Mouse (Mus musculus): ENCODE data around the gene Il25.

Il25 gene

DNA sequence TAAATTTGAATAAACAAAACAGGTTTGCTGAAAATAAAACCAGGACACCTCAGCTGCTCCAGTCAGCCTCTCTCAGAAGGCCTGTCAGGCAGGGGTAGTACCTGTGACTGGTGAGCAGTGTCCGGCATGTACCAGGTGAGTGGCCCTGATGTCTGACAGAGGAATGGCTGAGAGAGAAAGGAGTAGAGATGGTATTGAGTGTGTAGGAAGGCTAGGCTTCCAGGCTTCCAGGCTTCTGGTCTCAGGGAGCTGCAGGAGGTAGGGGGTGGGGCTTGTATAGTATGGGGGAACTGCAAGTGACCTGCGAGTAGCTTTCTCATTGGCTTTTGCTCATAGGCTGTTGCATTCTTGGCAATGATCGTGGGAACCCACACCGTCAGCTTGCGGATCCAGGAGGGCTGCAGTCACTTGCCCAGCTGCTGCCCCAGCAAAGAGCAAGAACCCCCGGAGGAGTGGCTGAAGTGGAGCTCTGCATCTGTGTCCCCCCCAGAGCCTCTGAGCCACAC lies at the start of gene Il25:
Gene Il25, plus strand, starts transcription at position 51 of the 506 bp plus-strand sequence.
- DNase-seq = no peak

DNA sequence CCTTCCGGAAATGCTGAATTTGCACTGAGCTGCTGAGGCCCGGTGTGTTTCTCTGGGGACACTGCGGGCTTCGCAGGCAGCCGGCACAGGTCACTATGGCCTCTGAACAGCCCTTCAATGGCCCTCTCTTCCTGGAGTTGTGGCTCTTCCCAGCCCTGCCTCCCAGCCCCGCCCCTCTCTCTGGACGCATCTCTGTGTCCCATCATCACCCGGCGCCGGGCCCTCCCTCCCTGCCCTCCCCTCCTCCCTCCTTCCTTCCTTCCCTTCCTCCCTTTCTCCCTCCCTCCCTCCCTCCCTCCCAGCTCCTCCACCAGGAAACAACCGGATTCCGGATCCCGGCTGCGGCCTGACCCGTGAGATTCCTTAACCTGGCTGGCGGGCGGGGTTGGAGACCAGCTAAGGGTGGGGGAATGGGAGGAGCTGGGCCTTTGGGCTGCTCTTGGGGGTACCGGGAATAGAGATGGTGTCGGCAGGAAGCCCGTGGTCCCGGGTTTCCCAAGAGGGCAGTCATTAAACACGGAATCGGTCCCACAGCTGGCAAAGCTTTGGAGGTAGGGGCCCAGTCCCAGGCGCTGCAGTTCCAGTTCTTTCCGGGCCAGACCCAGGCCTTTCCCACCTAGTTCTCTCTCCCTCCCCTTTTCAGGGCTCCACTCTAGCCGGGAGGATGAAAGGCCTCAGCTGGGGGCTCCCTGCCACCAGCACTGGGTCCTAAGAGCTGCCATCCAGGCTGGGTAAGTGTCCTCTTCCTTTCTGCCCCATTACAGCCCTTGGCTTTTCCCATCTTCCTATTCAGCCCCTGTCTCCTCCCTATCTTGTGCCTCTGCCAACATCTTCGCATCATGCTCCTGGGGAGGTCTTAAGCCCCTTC lies 49.1 kb upstream of the Il25 start, which contains the start of the genes Bcl2l2 and Gm20521:
Gene Bcl2l2, plus strand, starts transcription at position 224 of the 868 bp plus-strand sequence.
Gene Gm20521, plus strand, starts transcription at position 288 of the 868 bp plus-strand sequence.
- peak; percentile 85 to 95 for DNase-seq

DNA sequence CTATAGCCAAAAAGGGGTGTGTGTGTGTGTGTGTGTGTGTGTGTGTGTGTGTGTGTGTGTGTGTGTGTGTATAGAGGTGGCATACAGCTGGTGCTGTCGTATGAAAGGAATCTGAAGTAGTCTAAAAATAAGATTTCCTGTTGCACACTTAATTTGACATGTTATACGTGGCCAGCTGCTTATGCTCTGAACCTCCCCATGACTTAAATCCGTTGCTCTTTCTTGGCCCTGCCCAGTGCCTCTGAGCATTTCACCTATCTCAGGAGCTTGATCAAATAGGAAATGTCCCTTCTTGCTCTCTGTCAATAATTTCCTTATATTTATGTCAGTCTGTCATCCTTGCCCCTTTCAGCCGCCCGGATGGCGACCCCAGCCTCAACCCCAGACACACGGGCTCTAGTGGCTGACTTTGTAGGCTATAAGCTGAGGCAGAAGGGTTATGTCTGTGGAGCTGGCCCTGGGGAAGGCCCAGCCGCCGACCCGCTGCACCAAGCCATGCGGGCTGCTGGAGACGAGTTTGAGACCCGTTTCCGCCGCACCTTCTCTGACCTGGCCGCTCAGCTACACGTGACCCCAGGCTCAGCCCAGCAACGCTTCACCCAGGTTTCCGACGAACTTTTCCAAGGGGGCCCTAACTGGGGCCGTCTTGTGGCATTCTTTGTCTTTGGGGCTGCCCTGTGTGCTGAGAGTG lies 48.3 kb upstream of the Il25 start:
- peak in 1 of 2 experiments; percentile 36 for DNase-seq

DNA sequence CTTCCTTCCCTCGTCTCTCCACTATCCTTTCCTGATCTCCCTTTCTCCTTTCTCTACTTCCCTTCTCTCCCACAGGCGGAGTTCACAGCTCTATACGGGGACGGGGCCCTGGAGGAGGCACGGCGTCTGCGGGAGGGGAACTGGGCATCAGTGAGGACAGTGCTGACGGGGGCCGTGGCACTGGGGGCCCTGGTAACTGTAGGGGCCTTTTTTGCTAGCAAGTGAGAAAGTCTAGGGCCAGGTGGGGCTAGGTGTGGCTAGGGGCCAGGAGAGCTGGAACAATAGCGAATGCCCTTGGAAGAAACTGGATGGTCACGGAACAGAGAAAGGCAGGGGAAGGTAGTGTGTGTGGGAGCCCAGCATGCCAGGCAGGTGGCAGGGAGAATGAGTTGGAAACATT lies 47.2 kb upstream of the Il25 start:
- no peak for DNase-seq

DNA sequence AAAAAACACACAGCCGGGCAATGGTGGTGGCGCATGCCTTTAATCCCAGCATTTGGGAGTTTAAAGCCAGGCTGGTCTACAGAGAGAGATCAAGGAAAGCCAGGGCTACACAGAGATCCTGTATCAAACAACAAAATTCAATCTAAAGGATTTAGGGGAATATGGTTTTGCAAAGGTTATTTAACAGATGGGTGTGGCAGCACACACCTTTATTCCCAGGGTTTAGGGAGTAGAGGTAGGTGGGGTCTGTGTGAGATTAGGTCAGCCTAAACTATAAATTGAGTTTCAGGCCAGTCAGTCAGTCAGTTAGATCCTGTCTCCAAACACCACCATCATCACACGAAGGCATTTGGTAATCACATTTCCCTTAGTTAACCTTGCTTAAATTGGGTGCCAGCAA lies 40.3 kb upstream of the Il25 start, which contains the start of gene Pabpn1:
Gene Pabpn1, plus strand, starts transcription at position 301 of the 400 bp plus-strand sequence.
- DNase-seq = no peak

DNA sequence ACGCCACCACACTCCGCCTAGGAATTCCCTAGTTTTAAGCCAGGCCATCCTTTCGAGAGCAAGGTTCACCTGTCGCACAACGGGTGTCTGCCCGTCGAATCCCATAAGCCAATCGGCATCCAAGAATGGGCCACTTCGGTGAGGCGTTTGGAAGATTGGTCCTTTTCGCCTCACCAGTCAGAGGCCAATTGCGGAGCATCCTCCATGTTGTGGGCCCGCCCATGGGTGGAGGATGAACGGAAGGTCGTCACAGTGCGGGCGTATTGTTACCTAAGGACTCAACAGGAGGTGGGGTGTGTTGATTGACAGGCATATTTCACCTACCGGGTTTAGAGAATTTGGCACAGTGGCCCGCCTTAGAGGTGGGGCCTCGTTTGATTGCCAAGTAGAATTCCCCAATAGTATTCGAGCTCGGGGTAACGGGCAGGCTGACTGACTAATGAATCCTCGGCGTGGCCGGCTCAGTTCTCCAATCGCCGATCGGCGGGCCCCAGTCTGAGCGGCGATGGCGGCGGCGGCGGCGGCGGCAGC lies 38.8 kb upstream of the Il25 start:
- peak; percentile 96 to 98 for DNase-seq

DNA sequence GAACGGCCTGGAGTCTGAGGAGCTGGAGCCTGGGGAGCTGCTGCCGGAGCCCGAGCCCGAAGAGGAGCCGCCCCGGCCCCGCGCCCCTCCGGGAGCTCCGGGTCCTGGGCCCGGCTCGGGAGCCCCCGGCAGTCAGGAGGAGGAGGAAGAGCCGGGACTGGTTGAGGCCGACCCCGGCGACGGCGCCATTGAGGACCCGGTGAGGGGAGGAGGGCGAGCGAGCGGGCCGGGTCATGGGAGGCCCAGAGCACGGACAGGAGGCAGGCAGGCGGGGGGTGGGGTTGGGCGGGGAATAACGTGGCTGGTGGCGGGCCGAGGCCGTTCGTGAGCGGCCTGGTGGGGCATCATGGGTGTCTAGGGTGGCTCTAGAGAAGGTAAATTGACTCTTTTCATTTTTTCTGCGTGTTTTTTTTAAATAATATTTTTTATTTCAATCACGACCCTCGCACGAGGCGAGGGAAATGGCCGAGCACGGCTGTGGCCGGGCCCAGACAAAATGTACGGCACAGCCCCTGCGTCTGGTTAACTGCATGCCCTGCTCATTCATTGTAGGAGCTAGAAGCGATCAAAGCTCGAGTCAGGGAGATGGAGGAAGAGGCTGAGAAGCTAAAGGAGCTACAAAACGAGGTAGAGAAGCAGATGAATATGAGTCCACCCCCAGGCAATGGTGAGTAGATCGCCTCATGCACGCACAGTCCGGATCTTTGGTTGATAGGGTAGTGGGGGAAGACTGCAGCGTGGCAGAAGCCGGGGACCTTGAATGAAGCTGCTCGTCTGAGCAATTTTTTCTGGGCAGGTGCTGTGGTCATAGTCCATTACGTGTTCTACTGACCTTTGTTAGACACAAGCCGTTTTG lies 38.0 kb upstream of the Il25 start:
- DNase-seq = peak in 1 of 2 experiments; percentile 81

DNA sequence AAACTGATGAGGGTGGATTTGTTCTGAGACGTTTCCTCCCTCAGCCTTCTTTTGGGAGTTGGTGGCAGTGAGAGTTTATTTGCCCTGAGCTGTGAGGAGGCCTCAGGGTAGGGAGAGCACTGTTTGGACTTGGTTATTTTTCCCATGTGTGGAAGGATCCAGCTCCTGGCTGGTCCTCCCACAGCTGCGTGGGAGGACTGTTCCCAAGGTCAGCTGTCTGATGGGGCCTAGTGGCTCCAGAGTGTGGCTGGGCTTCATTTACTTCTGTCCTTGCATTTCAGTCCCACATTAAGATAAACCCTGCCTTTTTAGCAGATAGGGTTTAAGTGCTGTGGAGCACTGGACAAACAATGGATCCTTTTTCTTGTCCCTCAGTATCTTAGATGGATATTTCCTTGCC lies 35.0 kb upstream of the Il25 start:
- no peak for DNase-seq

DNA sequence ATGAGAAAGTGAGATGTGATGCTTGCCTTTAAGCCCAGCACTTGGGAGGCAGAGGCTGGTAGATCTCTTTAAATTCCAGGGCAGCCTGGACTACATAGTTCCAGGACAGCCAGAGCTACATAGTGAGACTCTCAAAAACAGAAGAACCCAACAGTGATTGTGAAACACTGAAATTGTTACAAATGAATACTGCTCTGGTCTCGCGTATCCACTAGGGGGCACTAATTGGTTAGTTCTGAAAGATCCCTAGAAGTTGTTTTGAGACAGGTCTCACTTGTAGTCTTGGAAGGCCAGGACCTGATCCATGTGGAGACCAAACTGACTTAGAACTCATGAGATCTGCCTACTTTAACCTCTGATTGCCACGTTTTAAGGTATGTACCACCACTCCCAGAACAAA lies 32.1 kb upstream of the Il25 start:
- peak; percentile 56 to 79 for DNase-seq

DNA sequence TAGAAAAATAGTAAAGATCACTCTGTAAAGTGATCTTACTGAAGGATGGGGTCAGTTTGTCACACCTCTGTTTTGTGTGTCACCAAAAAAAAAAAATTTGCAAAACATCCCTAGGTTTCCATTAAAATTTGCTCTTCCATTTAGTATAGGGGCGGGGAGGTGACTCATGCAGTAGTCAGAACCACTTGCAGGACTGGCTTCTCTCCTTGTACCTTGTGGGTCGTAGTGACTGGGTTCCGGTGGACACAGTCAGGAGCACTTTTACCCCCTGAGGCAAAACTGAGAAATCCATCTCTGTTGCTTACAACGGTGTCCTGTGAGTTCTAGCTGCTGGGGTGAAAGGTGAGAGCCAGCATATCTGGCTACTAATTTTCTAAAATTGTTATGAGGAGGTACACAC lies 28.9 kb upstream of the Il25 start:
- DNase-seq = no peak

DNA sequence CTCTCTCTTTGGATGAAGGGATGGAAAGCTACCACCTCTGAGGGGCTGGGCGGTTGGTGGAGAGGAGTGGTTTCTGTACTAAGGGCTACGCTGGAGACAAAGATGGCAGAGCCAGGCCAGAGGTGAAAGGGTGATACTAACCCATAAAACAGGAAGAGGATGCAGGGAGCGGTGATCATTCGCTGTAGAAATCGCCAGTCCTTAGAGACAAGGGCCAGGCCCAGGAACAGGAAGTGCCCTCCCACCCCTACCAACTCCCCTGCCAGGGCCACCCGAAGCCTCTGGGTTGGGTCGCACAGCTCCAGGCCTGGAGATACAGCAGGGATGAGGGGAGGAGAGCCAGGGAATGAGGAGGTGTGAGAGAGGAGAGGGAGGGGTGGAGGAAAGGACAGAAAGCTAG lies 23.8 kb upstream of the Il25 start:
- DNase-seq = no peak

DNA sequence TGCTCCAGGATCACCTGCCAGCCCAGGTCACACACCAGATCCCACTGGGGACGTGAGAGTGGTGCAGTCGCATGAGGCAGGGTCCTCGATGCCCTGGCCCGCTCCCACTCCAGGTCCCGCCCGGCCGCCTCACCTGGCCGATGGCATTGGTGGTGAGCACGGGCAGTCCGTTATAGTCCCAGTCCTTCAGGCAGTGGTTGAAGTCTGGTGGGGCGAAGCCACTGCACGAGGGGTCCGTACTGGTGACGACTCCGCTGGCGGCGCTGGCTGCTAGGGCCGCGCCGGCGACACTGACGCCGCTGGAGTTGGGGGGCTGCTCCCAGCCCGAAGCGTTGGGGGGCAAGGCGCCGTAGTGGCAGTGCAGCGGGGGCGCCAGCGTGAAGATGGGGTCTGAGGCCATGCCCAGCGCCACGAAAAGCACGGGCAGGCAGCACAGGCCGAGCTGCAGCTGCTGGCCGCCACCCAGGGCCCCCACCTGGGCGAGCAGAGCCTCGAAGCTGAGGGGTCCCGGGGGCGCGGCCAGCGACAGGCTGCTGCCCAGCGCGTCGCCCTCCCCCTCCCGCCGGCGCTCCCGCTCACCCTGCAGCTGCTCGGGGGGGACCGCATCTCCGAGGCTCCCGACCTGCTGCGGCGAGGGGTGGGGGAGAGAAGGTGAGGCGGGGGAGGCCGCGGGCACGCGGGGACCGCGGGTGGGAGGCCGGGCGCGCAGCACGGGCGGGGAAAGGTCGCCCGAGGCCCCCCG lies 20.2 kb upstream of the Il25 start:
- peak; percentile 41 to 72 for DNase-seq

DNA sequence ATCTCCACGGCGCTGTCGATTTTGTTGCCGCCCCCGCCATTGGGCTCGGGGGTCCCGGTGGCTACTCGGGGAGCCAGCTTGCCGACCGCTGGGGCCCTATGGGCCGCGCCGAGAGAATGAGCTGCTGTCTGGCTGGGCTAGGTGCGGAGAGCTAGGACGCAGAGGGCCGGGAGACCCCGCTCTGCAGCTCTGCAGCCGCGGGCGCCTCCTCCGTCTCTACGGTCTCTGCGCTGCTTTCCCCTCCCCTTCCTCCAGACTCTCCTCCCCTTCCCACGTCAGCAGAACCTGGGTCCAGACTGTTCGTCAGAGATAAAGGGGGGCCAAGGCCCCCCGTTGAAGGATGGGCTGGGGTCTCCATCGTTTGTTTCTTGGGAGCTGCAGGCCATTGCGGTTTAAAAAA lies 19.6 kb upstream of the Il25 start, which contains the start of gene Slc22a17:
Gene Slc22a17, minus strand, starts transcription at position 247 of the 400 bp plus-strand sequence.
- DNase-seq = peak; percentile 84 to 88

DNA sequence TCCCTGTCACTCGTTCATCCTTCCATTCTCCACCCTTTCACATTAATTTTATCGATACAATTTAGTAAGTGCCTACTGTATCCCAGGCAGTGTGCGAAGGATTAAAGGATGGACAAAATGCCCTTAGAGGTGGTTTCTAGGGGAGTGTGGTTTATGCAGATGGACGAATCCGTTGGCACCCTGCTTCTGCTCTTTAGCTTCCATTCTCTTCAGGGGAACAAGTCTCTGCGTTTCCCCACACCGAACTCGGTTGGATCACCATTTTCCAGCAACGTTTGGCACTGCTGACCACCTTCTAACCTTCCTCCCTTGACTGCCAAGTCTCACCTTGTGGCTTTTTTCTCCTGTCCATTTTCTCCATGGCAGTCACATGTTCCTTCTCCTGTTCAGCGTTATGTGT lies 19.2 kb upstream of the Il25 start:
- DNase-seq = peak; percentile 45 to 50

DNA sequence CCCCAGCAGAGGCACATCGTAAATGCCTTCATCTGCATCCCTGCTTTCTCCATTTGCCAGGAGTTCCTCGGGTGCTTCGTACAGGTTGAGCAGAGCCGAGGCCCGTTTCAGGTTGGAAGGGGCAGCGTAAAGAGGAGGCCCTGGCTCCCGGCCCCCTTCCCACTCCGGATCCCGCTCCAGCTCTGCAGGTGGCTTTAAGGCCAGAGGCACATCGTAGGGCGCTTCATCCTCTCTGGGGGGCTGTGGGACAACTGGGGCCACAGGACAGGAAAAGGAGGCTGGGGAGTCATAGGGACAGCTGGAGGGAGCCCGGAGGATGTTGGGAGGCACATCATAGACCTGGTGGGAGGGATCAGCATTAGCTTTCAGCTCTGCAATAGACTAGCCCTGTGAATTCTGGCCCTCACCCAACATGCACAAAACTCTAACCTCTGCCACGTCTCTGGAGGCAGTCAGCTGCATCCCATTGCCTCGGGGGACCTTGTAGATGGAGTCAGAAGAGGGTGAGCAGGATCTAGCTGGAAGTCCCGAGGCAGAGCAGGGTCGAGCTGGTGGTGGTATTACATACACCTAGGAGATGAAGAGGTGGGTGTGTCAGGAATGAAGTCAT lies 12.3 kb upstream of the Il25 start:
- no peak for DNase-seq

DNA sequence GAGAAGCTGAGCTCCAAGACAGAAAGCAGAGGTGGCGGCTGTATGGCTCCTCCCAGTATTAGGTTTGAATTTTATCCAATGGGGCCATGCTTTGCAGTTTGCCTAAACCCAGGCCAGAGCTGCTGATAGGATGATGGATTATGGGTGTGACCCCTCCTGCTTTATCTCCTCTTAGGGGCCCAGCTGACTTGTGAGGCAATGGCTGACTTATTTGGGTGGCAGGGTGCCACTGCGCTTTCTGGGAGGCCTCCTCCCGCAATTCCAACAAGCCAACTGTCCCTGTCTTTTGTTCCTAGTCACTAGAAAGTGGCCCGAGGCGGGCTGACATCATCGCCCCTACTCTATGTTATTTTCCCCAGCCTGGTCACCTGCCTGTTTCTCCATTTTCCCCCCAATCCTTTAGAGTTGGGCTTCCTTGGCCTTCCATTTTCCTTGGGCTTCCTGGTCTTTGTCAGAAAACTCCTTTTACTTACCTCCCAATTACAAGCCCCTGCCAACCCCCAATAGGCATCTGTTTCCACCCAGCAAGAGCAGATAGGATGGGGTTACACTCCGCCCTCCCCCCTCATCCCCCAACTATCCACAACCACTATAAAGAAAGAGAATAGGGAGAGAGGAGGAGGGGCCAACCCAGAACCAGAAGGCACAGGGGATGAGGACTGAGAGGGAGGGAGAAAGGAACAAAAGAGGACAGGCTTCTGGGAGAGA lies 7.7 kb upstream of the Il25 start:
- DNase-seq = no peak

DNA sequence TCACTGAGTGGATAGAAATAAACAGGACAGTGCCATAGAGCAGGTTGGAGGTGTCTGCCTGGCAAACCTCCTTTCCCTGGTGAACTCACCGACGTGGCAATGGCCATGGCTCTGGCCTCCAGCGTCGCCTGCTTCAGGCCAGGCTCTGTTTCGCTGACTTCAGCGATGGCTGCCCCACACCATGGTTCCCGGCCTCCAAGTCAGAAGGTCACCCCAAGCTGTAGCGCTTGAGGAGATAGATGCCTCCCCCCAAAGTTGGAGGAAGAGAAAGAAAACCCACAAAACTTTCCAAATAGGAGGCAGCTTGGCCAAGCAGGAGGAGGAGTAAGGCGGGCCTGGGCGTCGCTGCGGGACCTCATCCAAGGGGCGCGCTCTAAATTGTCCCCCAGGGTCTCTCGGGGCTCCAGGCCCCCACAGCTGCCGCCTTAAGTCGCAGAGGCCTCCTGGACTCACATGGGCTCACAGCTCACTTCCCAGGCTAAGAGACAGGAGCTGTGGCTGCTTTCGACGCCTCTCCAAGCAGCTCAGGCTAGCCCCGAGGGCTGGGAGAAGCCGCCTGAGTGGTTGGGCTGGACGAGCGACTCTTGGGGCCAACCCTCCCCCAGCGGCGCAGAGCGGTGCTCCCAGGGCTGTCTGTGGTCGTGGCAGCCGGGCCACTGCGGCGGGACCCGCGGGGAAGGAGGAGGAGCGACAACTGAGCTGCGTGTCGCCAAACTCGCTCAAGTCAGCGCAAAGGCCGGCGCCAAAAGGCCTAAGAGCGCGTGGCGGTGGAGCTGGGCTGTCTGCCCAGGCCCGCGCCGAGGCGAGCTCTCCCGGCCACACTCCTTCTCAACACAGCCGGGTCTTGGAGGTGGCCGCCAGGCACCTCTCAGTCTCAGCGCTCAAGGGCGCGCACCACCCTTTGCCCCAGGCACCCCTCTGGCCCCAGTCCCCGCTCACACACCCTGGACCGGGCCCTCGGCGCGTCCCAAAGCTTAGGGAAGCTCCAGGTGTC lies 6.8 kb upstream of the Il25 start, which contains the start of gene Efs:
Gene Efs, minus strand, starts transcription at position 778 of the 994 bp plus-strand sequence.
- DNase-seq = peak; percentile 70 to 74

DNA sequence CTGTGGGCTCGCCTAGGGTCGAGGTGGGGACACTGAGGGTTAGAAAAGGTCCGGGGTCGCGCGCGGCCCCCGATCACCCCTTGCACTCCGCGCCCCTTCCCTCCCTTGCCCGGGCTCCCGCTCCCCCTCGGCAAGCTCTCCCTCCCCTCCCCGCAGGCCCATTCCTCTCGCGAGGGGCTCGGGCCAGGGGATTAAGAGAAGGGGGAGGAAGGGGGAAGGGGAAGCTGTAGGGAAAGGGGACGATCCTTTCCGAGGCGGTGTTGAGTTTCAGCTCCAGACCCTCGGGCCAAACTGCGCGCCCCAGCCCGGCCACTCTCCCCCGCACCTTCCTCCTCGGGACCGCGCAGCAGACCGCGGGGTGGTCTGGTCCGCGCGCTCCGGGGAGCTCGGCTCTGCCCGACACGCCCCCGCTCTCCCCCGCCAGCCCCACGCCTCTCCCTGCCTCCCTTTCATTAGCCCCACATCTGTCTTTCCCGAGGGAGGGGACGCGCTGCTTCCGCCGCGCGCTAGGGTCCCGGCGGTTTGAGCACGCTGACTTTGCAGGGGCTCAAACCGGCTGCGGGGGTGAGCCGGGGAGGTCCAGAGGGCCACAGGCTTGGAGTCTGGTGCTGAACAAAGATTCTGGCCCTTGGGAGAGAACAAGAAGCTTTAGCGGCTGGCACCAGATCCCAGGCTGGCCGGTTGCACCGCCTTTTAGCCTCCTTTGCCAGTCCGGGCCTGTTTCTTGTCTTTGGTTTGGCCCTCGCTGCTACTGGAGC lies 5.9 kb upstream of the Il25 start:
- DNase-seq = peak; percentile 33 to 34
